Mouse (Mus musculus): ENCODE data around the gene Ctnnal1.
"Not testable (repeated sequence)": the region's sequence is repeated elsewhere in the genome, so short reads cannot be mapped to it uniquely, and the experiment has no call there.

The Ctnnal1 gene

DNA sequence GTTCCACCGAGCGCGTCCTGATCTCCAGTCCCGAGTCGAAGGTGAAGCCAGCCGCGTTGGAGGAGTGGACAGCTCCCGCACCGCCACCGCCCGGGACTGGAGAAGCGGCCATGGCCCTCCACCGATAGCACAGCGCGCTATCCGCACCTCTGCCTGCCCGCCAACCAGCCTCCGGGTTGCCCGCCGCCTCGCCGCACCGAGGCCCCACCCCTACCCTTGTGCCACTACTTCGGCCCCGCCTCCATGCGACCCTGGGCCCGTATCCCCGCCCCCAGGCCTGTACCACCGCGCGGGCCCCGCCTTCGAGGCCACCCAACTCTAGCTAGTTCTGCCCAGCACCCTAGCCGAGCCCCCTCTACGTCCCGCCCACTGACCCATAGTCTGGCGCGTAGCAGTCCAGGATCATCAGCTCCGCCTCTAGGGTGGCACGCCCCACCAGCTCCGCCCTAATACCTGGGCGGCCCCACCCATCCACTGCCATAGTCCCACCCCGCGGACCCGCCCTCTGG lies at the start of gene Ctnnal1:
TSS of gene Ctnnal1 (minus strand) at position 186 of the 509 bp plus-strand sequence.
- DNase-seq (ENCODE audit: low read depth, low spot score), result peak; percentile 83

DNA sequence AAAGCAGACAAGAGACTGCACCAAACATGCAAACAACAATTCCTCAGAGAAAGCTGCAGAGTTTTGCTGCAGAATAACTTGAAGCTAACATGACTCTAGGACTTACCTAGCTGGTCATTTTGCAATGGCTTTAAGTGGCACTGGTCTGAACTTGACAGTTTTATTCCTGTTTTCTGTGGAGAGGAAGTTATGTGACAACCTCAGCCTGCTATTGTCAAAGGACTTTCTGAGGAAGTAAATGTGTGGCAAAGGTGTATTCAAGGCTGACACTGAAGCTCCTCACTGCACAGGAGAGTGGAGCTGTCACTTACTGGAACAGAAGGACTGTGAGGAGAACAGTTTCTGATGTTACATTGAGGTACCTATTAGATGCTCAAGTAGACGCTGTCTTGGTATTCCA lies 49.8 kb upstream of the Ctnnal1 start:
- no peak for DNase-seq (ENCODE audit: low read depth, low spot score)

DNA sequence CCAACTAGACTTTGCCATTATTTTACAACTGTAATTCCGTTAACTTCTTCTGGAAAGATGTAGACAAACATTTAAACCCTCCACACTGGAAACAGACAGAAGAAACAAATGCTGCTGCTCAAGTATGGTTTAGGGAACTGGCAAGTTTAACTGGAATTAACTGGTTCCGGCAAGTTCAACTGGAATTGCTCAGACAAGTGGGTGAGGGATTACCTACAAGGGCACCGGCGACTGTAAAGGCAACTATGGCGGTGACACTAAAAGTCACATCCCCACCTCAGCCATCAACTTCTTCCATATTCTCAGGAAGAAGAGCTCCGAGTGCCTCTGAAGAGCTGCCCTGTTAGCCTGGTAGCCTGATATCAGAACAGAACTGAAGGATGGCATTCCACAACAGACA lies 49.4 kb upstream of the Ctnnal1 start:
- DNase-seq (ENCODE audit: low read depth, low spot score), result no peak

DNA sequence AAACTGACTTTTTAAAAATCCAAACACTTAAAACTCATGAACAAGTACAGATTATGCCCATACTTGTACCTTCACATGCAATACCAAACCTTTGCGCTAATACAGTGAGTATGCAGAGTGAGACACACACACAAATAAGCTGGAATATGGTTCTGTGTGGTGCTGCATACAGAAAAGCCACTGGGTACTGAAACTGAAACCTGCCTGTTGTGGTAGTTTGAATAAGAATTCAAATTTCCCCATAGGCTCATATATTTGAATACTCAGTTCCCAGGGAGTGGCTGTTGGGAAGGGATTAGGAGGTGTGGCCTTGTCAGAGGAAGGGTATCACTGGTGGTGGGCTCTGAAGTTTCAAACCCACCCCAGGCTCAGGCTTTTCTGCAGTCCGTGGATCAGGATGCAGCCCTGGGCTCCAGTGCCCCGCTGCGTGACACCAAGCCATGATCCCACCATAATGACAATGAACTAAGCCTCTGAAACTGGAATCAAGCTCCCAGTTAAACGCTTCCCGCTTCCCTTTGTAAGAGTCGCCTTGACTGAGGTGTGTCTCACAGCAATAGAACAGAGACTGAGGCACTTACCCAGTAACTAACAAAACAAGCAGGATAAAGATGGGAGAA lies 47.5 kb upstream of the Ctnnal1 start:
- DNase-seq (ENCODE audit: low read depth, low spot score), result no peak

DNA sequence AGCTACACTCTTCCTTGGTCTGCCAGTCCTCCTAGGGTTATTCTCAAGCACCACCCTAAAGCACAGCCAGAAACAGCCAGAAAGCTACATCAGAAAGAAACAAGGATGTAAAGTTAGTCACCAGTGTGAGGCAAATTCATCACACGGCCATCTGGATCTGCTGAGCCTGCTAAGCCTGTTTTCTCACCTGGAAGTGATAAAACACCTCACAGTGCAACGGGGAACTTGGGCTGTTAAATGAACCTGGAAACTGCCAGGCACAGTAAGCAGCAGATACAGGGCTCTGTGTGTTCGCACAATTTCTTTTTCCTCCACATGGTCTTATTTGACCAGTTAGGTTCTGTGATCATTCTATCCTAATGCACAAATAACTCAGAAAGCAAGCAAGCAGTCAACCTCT lies 44.6 kb upstream of the Ctnnal1 start:
- DNase-seq (ENCODE audit: low read depth, low spot score), result no peak

DNA sequence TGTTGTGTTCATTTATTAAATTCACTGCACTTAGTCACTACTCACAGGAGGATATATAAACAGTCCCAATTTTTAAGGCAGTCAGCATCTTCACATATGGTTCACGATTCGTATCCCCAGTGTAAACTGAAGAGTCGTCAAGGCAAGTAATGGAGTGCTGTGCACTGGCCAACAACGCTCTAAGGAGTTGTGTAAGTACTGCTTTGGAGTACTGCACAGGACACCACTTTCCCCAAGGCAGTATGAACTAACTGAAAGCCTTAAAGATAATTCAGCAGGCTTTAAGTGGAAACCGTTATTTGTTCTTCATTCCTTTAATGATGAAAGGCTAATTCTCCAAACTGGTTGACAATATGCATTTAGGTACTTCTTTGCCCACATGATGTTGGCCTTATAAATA lies 42.7 kb upstream of the Ctnnal1 start:
- DNase-seq (ENCODE audit: low read depth, low spot score), result no peak

DNA sequence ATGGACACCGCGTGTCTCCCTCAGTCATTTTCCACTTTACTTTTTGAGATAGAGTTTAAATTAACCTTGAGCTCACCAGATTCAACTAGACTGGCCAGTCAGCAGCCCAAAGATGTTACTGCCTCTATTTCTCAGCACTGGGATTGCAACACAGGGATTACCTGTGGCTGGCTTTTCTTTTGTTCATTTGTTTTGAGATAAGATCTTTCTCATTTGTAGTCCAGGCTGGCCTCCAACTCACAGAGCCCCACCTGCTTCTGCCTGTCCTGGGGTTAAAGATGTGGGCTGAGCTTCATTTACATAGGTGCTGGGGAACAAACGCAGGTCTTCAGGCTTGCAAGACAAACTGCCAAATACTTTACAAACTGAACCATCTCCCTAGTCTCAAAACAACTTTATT lies 41.9 kb upstream of the Ctnnal1 start:
- no peak for DNase-seq (ENCODE audit: low read depth, low spot score)

DNA sequence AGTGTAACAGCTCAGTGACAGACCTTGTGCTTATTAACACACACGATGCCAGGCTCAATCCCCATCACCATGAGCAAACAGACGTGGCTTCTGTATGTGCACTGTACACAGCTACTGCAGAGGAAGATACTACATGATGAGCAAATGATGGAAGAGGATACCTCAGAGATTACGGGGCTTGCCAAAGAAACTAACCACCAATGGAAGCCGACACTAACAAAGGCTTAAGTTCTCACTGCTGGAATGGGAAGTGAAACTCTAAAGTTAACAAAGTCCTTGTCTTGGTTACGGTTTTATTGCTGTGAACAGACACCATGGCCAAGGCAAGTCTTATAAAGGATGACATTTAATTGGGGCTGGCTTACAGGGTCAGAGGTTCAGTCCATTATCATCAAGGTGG lies 40.5 kb upstream of the Ctnnal1 start:
- DNase-seq (ENCODE audit: low read depth, low spot score), result no peak

DNA sequence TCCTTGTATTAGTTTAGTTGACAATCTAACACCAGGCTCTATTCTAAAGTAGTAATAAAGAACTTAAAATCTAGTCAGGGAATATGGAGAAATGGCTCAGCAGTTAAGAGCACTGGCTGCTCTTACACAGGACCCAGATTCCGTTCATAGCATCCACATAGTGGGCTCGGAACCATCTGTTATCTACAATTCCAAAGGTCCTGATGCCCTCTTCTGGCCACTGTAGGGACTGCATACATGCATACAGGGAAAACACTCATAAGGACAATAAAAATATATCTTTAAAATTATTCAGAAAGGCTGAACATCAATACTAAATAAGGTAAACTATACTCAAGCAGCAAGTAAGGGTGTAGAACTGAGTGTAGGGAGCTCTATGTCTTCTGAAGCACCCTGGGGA lies 36.7 kb upstream of the Ctnnal1 start:
- DNase-seq (ENCODE audit: low read depth, low spot score), result peak; percentile 30

DNA sequence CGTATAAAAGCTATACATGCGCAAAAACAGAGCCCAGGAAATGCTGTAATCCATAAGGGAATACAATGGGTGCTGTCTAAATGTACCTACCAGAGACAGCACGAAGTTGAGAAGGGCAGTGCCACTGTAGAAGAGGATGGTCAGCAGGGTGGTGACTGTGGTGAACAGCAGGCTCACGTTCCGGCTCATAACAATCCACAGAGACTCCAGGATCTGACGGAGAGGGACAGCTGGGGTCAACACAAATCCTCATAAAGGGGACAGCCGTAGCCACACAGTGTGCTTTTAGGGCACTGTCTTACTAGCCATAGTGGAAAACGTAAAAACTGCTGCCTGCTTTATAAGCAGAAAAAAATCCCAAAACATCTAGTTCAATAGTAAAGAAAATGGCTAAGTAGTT lies 34.2 kb upstream of the Ctnnal1 start:
- no peak for DNase-seq (ENCODE audit: low read depth, low spot score)

DNA sequence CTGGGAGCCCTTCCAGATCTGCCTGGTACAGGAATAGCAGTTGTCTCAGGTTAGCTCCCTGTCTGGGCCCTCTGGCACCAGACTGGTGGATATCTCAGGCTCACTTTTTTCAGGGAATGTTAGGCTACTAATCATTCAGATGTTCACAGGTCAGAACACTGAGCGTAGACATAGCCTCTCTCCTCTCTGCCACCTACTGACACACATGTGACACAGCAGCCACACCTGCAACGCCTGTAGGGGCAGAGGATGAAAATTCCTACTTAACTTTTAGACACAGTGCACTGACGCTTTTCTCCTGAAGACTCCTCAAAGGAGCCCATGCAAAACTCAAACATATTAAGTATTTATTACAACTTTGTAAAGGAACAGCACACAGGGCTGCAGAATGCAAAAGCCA lies 32.5 kb upstream of the Ctnnal1 start:
- no peak for DNase-seq (ENCODE audit: low read depth, low spot score)

DNA sequence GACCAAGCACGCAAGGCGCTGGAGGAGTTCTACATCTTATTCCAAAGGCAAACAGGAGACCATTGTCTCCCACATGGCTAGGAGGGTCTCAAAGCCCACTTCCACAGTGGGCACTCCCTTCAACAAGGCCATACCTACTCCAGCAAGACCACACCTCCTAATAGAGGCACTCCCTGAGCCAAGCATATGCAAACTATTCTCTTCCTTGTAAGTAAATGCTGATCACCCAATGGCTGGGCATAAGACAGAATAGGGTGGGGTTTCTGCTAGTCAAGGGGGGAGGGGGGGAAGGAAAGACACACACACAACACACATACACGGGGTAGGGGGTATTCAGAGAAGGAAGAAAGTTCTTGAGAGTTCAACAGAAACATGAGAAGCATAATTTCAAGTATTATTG lies 29.2 kb upstream of the Ctnnal1 start:
- no peak for DNase-seq (ENCODE audit: low read depth, low spot score)

DNA sequence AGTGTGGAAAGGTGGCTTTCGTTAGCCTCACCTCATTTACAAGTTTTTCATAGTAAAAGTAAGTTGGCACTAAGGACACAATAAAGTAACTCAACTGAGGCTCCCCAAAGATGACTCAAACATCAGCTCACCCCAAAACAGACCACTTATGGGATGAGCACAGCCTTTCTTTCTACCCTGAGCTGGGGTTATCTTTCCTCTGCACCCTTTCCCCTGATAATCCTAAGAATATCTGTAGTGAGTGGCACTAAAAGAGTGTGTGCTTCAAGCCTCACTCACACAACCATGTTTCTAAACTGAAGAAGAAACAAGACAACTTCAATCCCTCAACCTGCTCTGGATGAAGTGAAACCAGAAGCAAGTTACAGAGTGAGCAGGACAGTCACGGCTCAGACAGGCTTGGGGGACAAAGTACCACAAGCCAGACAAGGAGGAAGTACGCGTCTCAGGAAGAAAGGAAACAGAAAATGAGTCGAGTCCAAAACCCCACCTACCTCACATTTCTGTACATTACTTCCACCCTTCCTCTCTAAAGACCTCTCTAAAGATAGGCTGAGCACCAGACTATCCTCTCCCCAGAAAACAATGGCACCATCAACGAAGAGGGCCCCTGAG lies 27.6 kb upstream of the Ctnnal1 start:
- no peak for DNase-seq (ENCODE audit: low read depth, low spot score)

DNA sequence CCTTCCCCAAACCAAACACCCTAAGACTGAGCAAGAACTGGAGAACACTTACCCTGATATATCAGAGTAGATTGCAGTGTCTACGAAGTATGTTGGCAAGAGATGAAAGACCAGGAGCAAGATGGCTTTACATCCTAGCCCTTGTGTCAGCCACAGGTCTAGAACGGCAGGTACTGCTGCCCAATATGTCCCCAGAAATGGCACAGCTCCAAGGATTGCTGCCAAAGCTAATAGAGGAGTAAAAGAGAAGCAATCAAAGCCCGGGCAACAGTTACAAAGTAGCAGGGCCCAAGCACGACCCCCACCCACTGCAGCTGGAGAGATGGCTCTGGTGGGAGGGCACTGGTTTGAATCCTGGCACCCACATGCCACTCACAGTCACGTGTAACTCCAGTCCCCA lies 23.5 kb upstream of the Ctnnal1 start:
- no peak for DNase-seq (ENCODE audit: low read depth, low spot score)

DNA sequence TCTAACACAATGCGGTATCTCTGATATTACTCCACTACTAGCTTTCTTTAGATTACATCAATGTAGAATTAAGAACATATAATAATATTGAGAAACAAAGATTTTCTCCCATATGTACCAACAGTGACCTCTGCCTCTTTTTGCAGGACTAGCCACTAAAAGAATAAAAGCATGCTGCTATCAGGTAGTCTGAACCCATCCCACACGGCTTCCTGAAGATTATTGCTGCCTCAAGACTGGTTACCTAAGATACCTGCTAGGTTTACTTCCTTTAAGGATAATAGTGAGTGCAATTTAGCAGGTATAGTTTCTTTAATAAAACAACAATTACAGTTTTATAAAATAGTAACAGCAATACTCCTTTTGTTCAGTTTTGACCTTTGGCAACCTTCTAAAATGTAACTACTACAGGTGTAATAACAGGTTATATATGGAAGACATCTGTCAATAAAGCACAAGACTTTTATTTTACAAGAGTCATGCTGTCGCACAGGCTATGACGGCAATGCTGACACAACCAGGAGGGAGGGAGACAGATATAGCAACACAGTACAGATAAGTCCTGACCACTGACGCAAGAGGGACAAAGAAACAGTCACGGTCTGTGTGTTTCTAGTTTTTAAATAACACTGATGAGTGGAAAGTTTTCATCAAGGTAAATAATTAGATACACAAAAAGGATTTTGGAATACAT lies 21.4 kb upstream of the Ctnnal1 start:
- no peak for DNase-seq (ENCODE audit: low read depth, low spot score)

DNA sequence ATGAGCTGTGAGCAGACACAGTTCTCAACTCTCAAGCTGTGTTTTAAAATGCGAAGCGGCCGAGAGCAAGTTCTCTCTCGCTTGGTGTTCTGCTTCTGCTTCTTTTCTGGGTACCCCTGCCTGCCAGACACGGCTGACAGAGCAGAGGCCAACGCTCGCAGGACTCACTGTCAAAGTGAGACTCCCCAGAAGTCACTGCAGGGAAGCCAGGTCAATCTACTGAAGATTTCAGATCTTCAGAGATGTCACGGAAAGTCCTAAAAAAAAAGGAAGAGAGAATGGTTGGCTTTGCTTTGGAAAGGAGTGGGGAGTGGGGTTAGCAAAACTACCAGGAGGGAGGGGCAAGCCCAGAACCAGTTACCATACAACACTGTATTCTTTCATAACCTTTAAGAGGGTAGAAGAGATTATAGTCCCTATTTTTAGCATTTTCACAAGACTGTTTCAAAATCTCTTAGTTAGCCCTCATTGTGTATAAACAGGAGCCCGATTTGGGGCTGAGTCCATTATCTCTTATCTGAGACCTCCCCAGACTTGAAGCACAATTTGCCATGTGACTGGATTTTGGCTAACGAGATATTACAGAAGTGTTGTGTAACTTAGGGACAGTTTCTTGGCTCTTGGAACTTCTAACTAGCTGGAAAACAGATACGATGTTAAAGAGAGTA lies 15.2 kb upstream of the Ctnnal1 start:
- no peak for DNase-seq (ENCODE audit: low read depth, low spot score)

DNA sequence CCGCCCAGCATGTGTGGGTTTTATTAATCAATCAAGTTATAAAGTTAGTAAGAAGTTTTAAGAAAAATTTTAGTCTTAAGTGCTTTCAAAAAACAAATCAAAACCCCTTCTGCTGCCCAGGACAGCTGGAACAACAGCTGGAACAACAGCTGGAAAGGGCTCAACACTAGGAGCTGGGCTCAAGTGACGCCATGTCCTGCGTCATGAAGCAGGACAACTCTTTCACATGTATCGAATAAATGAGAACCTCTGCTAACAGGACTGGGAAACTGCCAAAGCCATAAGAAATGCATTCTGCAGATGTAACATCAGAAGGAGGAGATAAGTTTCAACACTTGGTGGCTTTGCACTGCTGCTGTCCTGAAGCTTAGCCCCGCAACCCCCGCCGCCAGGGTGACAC lies 14.0 kb upstream of the Ctnnal1 start:
- DNase-seq (ENCODE audit: low read depth, low spot score), result no peak

DNA sequence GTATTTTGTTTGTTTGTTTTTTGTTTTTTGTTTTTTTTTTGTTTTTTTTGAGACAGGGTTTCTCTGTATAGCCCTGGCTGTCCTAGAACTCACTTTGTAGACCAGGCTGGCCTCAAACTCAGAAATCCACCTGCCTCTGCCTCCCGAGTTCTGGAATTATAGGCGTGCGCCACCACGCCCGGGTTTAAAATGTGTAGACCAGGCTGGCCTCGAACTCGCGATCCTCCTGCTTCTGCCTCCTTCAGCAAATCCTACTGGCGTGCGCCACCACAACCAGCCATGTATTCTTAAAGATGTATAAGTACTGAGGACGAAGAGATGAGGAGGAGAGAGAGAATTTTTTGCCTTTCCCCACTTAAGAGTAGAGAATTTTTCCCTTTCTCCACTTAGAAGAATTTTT lies 5.6 kb upstream of the Ctnnal1 start:
- DNase-seq (ENCODE audit: low read depth, low spot score), result not testable (repeated sequence)

DNA sequence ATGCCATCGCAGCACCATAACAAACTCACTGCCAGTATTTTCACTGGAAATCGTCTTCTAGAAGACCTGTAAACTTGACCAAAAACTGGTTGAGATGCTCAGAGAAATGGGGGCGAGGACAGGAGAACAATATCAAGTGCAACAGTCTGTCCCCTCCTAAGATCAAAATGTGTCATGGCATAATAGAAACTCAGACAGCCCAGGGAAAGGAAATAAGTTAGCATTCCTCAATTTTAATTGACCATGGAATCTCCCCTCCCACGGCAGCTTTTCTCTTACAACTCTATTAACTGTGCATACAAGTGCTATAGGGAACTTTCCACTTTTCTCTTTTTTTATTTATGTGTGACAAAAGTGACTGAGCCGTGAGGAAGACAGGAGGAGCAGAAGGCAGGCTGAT lies 2.8 kb upstream of the Ctnnal1 start:
- no peak for DNase-seq (ENCODE audit: low read depth, low spot score)

DNA sequence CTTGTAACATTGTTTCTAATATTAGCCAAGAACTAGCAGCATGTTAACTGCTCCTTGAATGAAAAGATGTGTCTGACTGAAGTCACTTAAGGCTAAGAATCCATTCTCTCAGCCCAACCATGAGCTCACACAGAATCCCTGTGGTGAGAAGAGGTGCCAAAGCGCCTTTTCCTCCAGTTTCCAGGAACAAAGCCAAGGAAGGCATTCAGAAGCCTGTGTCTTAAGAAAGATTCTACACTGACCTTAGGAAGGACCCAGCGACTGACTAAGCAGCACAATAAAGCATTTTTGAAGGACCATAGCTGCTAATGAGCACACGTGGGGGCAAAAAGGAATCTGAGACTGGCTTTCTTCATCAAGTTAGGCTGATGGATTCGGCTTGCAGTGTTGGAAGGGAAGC lies 983 bp upstream of the Ctnnal1 start:
- peak; percentile 88 for DNase-seq (ENCODE audit: low read depth, low spot score)

DNA sequence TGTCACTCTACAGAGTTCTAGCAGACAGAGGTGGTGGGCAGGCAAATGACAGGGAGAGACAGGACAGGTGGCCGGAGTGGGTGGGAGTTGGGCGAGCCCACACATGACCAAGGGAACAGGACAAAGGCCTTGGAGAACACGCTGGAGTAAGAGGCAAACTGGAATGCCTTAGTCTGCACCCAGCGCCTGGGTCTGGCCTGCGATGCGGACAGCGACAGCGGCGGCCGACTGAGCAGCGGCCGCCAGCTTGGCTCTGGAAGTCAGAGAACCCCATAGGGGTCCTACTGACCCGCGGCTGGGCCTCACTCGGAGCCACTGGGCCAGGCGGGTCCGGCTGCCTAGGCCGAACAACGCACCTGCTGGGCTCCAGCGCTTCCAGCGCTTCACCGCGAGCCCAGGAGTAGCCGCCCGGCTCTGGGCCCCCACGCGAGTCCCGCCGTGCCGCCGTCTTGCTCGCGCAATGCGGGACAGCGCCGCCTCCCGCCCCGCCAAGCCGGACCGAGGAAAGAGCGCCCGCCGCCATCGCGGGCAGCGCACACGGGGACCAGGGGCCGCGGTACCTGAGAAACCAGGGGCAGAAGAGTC lies 479 bp downstream of the Ctnnal1 start:
- DNase-seq (ENCODE audit: low read depth, low spot score), result peak; percentile 47

DNA sequence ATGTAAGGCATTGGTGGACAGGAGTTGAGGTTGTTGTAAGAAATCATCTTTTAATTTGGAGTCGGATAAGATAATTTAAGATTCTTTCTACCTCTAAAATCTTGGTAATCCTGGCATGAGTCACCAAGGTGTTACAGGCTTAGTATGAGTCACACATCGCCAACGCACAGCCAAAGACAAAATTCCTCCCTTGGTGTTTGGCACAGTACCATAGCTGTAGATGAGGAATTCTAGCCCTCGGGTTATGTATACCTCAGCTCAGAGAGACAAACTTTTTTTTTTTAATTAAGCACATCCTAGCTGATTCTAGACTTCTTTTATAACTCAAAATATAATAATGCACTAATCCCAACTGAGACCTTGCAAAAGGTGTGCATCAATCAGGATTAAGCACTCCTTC lies 972 bp downstream of the Ctnnal1 start:
- peak; percentile 82 for DNase-seq (ENCODE audit: low read depth, low spot score)

Data from 3T3-L1 (cell line).